Mouse (Mus musculus): ENCODE data around the gene Traf3.

- TF ChIP-seq CTCF (IDR thresholded peaks at IDR 0.05; ENCODE audit: low read depth) (no peak), EP300 (IDR thresholded peaks at IDR 0.05; ENCODE audit: low read depth) (no peak)
Observed at GRCm38 (mm10) chr12:111263650-111264049, 97.5 kb downstream of the Traf3 start.

Data from liver, embryonic 14.5 days (tissue).